In genomic region chr6:115854432-115854831, GRCm38 (mm10) we compare ENCODE assay signal across 10 mouse cellular contexts. TPM values are rescaled to one million over a fixed set of nuclear protein-coding genes. Genes with fewer than 3 reads are reported as not detected.
DNase-seq lines count a peak whose midpoint lies in the region; ATAC-seq and TF ChIP-seq lines count a peak whose summit lies in the region.
"Had no signal": no experiment of that assay in that cellular context is flagged by ENCODE, and none has a peak within 500 bp of the region (broad histone marks: within the 10 kb centered on the region; RNA-seq: fewer than 3 reads in every experiment).

No protein-coding gene starts in this region.

- 0 out of 2 replicates have a peak, but pooled peaks cover 2% of the 10 kb centered on the region for H3K36me3 ChIP-seq in forebrain, postnatal 0 days (ENCODE audit: insufficient read depth)
- no peaks in the 10 kb centered on the region; the same call in 1 of the 2 replicates for H3K36me3 ChIP-seq in forebrain, embryonic 11.5 days (ENCODE audit: control insufficient read depth, insufficient read depth, low read length)
- H3K36me3 ChIP-seq in lung, embryonic 14.5 days (ENCODE audit: insufficient read depth), result peaks cover 4% of the 10 kb centered on the region
- H3K36me3 ChIP-seq in liver, postnatal 0 days (replicated peaks; ENCODE audit: insufficient read depth, low read length), result peaks cover 5% of the 10 kb centered on the region; the same call in 1 of the 2 replicates
- H3K36me3 ChIP-seq: neural tube, embryonic 12.5 days had no signal

- 63% methylated on average over 2 of the region's 2 CpGs for WGBS in forebrain, postnatal 0 days
- 64% methylated on average over 2 of the region's 2 CpGs for WGBS in forebrain, embryonic 11.5 days
- WGBS in lung, embryonic 14.5 days, result 62% methylated on average over 2 of the region's 2 CpGs
- WGBS in liver, postnatal 0 days (ENCODE audit: insufficient replicate concordance), result 71% methylated on average over 2 of the region's 2 CpGs

- DNase-seq in forebrain, postnatal 0 days, result no peak
- no peak for DNase-seq in forebrain, embryonic 11.5 days (ENCODE audit: low spot score)
- peak; percentile 33 for DNase-seq in lung, embryonic 14.5 days
- DNase-seq in lung, postnatal 10 days, result no peak
- peak; percentile 50 for DNase-seq in ES-CJ7 (ENCODE audit: low read depth, low spot score)
- no peak for DNase-seq in liver, postnatal 0 days
- DNase-seq in heart, postnatal 10 days, result no peak

- H3K4me1 ChIP-seq in forebrain, postnatal 0 days (ENCODE audit: insufficient read depth), result peaks cover 10% of the 10 kb centered on the region; the same call in 1 of the 2 replicates
- peaks cover 5% of the 10 kb centered on the region; the same call in 1 of the 2 replicates for H3K4me1 ChIP-seq in forebrain, embryonic 11.5 days (replicated peaks; ENCODE audit: control insufficient read depth, insufficient read depth, low read length)
- peaks cover 32% of the 10 kb centered on the region for H3K4me1 ChIP-seq in lung, embryonic 14.5 days (ENCODE audit: insufficient read depth)
- H3K4me1 ChIP-seq in liver, postnatal 0 days (ENCODE audit: insufficient read depth), result peaks cover 23% of the 10 kb centered on the region

- H3K27me3 ChIP-seq in forebrain, postnatal 0 days (ENCODE audit: insufficient read depth, low read length), result no peaks in the 10 kb centered on the region
- H3K27me3 ChIP-seq in forebrain, embryonic 11.5 days (ENCODE audit: control insufficient read depth, insufficient read depth, low read length), result no peaks in the 10 kb centered on the region
- H3K27me3 ChIP-seq in lung, embryonic 14.5 days (ENCODE audit: insufficient read depth, low read length), result no peaks in the 10 kb centered on the region
- H3K27me3 ChIP-seq in liver, postnatal 0 days (ENCODE audit: insufficient read depth, low read length), result no peaks in the 10 kb centered on the region
- H3K27me3 ChIP-seq: limb, embryonic 13.5 days; neural tube, embryonic 12.5 days had no signal

- no peak overlapping the region for H3K4me2 ChIP-seq in forebrain, postnatal 0 days (ENCODE audit: low read depth)
- H3K4me2 ChIP-seq in forebrain, embryonic 11.5 days (ENCODE audit: low read depth, low read length, severe bottlenecking), result no peak overlapping the region
- H3K4me2 ChIP-seq in lung, embryonic 14.5 days, result no peak overlapping the region; the same call in 1 of the 2 replicates
- H3K4me2 ChIP-seq in liver, postnatal 0 days (ENCODE audit: low read depth, low read length), result no peak overlapping the region

- H3K27ac ChIP-seq in forebrain, postnatal 0 days (ENCODE audit: low read depth, low read length), result no peak overlapping the region
- no peak overlapping the region for H3K27ac ChIP-seq in forebrain, embryonic 11.5 days (ENCODE audit: low read depth, low read length)
- no peak overlapping the region for H3K27ac ChIP-seq in lung, embryonic 14.5 days (ENCODE audit: low read depth)
- no peak overlapping the region for H3K27ac ChIP-seq in liver, postnatal 0 days (ENCODE audit: low read depth)

- no peaks in the 10 kb centered on the region for H3K9me3 ChIP-seq in forebrain, postnatal 0 days (ENCODE audit: low read length)
- no peaks in the 10 kb centered on the region for H3K9me3 ChIP-seq in forebrain, embryonic 11.5 days (ENCODE audit: control insufficient read depth, low read length)
- H3K9me3 ChIP-seq in lung, embryonic 14.5 days (ENCODE audit: low read depth, low read length), result no peaks in the 10 kb centered on the region
- H3K9me3 ChIP-seq in liver, postnatal 0 days (ENCODE audit: low read length), result no peaks in the 10 kb centered on the region
- H3K9me3 ChIP-seq: limb, embryonic 13.5 days; neural tube, embryonic 12.5 days had no signal

- TF ChIP-seq CTCF in forebrain, postnatal 0 days (IDR thresholded peaks at IDR 0.05; ENCODE audit: low read depth), result peak; percentile 60
- TF ChIP-seq CTCF in lung, embryonic 14.5 days (IDR thresholded peaks at IDR 0.05; ENCODE audit: low read depth), result peak; percentile 50
- peak; percentile 74 for TF ChIP-seq CTCF in liver, postnatal 0 days (IDR thresholded peaks at IDR 0.05; ENCODE audit: low read depth)

- ATAC-seq in forebrain, postnatal 0 days, result no peak
- no peak for ATAC-seq in forebrain, embryonic 11.5 days (replicated peaks; ENCODE audit: low FRiP score)
- no peak for ATAC-seq in lung, embryonic 14.5 days (ENCODE audit: insufficient read depth)
- no peak for ATAC-seq in liver, postnatal 0 days
- no peak for ATAC-seq in activated CD4-positive, CD25-positive, alpha-beta regulatory T cell, adult 4 months

- intact Hi-C loops in heart, postnatal 10 days (cut with DNase I), result loop anchor here (5.0 kb wide), 3 partner anchors 103 to 353 kb away; partner anchors contain the start of gene Washc2

- TF ChIP-seq EP300 in liver, postnatal 0 days (IDR thresholded peaks at IDR 0.05; ENCODE audit: low read depth), result no peak

- no peak overlapping the region for H3K9ac ChIP-seq in forebrain, postnatal 0 days
- H3K9ac ChIP-seq in forebrain, embryonic 11.5 days (ENCODE audit: low read length), result no peak overlapping the region
- no peak overlapping the region for H3K9ac ChIP-seq in lung, embryonic 14.5 days
- H3K9ac ChIP-seq in liver, postnatal 0 days (replicated peaks), result no peak overlapping the region

- H3K4me3 ChIP-seq in forebrain, postnatal 0 days (ENCODE audit: low read depth, low read length), result no peak overlapping the region
- no peak overlapping the region for H3K4me3 ChIP-seq in forebrain, embryonic 11.5 days (ENCODE audit: low read depth, low read length)
- no peak overlapping the region for H3K4me3 ChIP-seq in lung, embryonic 14.5 days (ENCODE audit: low read depth, low read length)
- H3K4me3 ChIP-seq in liver, postnatal 0 days (ENCODE audit: low read depth, low read length), result no peak overlapping the region

RNA-seq across cellular contexts. Expression of gene Ift122, which starts 1.2 kb away (rescaled TPM):
- 27.1 and 32.6 TPM in 2 replicates for total RNA-seq in forebrain, postnatal 0 days (2014; rRNA removed)
- 17.6 and 25.6 TPM in 2 replicates for polyA plus RNA-seq in forebrain, postnatal 0 days (2015; fragmentation: Nextera tagmentation; extraction: Ambion mirVana)
- 29.0 and 29.6 TPM in 2 replicates for polyA plus RNA-seq in forebrain, embryonic 11.5 days (2014; fragmentation: Nextera tagmentation; extraction: Ambion mirVana)
- polyA plus RNA-seq in lung, embryonic 14.5 days (2014; fragmentation: Nextera tagmentation; extraction: Ambion mirVana), result 22.2 and 25.6 TPM in 2 replicates
- polyA plus RNA-seq in liver, postnatal 0 days (2015; fragmentation: Nextera tagmentation; extraction: Ambion mirVana), result 1.2 and 1.6 TPM in 2 replicates
- total RNA-seq in heart, postnatal 10 days (2021), result 10 to 100 TPM; 22.4 to 22.9 TPM
- polyA plus RNA-seq in activated CD4-positive, CD25-positive, alpha-beta regulatory T cell, adult 4 months (2017; shearing (Covaris generic)), result 1 to 10 TPM; 2.3 to 2.7 TPM

RNA-seq across cellular contexts. Expression of gene Mbd4, which starts 1.3 kb away (rescaled TPM):
- 6.6 and 6.7 TPM in 2 replicates for total RNA-seq in forebrain, postnatal 0 days (2014; rRNA removed)
- 4.3 and 6.8 TPM in 2 replicates for polyA plus RNA-seq in forebrain, postnatal 0 days (2015; fragmentation: Nextera tagmentation; extraction: Ambion mirVana)
- polyA plus RNA-seq in forebrain, embryonic 11.5 days (2014; fragmentation: Nextera tagmentation; extraction: Ambion mirVana), result 32.0 and 37.5 TPM in 2 replicates
- polyA plus RNA-seq in lung, embryonic 14.5 days (2014; fragmentation: Nextera tagmentation; extraction: Ambion mirVana), result 17.1 and 20.1 TPM in 2 replicates
- polyA plus RNA-seq in liver, postnatal 0 days (2015; fragmentation: Nextera tagmentation; extraction: Ambion mirVana), result 4.1 and 4.6 TPM in 2 replicates
- total RNA-seq in heart, postnatal 10 days (2021), result 1 to 10 TPM; 2.6 to 3.5 TPM
- 10 to 100 TPM in 1 of 2 experiments, 1 to 10 TPM in 1; 8.7 to 10.4 TPM for polyA plus RNA-seq in activated CD4-positive, CD25-positive, alpha-beta regulatory T cell, adult 4 months (2017; shearing (Covaris generic))

RNA-seq across cellular contexts. Expression of gene Efcab12, which starts 16.2 kb away (rescaled TPM):
- 2.4 and 4.4 TPM in 2 replicates for total RNA-seq in forebrain, postnatal 0 days (2014; rRNA removed)
- 1.4 and 1.7 TPM in 2 replicates for polyA plus RNA-seq in forebrain, postnatal 0 days (2015; fragmentation: Nextera tagmentation; extraction: Ambion mirVana)
- polyA plus RNA-seq in forebrain, embryonic 11.5 days (2014; fragmentation: Nextera tagmentation; extraction: Ambion mirVana), result 1.5 and 2.1 TPM in 2 replicates
- polyA plus RNA-seq in lung, embryonic 14.5 days (2014; fragmentation: Nextera tagmentation; extraction: Ambion mirVana), result 0.80 and 0.87 TPM in 2 replicates
- polyA plus RNA-seq in liver, postnatal 0 days (2015; fragmentation: Nextera tagmentation; extraction: Ambion mirVana), result 0.11 TPM in 1 of 2 replicates, not detected in the other
- total RNA-seq in heart, postnatal 10 days (2021), result under 1 TPM; 0.79 TPM
- under 1 TPM; 0.19 to 0.24 TPM for polyA plus RNA-seq in activated CD4-positive, CD25-positive, alpha-beta regulatory T cell, adult 4 months (2017; shearing (Covaris generic))

RNA-seq across cellular contexts. Expression of gene Rpl32, which starts 45.9 kb away (rescaled TPM):
- total RNA-seq in forebrain, postnatal 0 days (2014; rRNA removed), result 1,524 and 2,855 TPM in 2 replicates
- 1,212 and 1,517 TPM in 2 replicates for polyA plus RNA-seq in forebrain, postnatal 0 days (2015; fragmentation: Nextera tagmentation; extraction: Ambion mirVana)
- 1,664 and 1,794 TPM in 2 replicates for polyA plus RNA-seq in forebrain, embryonic 11.5 days (2014; fragmentation: Nextera tagmentation; extraction: Ambion mirVana)
- 2,372 and 2,581 TPM in 2 replicates for polyA plus RNA-seq in lung, embryonic 14.5 days (2014; fragmentation: Nextera tagmentation; extraction: Ambion mirVana)
- polyA plus RNA-seq in liver, postnatal 0 days (2015; fragmentation: Nextera tagmentation; extraction: Ambion mirVana), result 1,354 and 1,414 TPM in 2 replicates
- total RNA-seq in heart, postnatal 10 days (2021), result 100 to 1,000 TPM; 842 to 867 TPM
- polyA plus RNA-seq in activated CD4-positive, CD25-positive, alpha-beta regulatory T cell, adult 4 months (2017; shearing (Covaris generic)), result 1,000 to 10,000 TPM; 7,828 to 8,360 TPM

Comparison
In these comparisons a context has a peak if more than half of its experiments do, and no peak if none do; other contexts are left out.
1. DNase-seq: peak in lung, embryonic 14.5 days (single experiment) and ES-CJ7 (single experiment); none in forebrain, postnatal 0 days (single experiment), forebrain, embryonic 11.5 days (single experiment), lung, postnatal 10 days (single experiment), liver, postnatal 0 days (single experiment) and heart, postnatal 10 days (0 of 2).
2. Peak in every context shown above with its lines, with median percentiles within 50 percentile points of each other: CTCF ChIP-seq.